Mouse (Mus musculus) midbrain, postnatal 0 days (tissue): Measurements from ENCODE around the gene Inka1. TPM values are rescaled to one million over a fixed set of nuclear protein-coding genes. Genes with fewer than 3 reads are reported as not detected.

Source experiments
- ATAC-seq: fragments of 200-750 bp; cut with Nextera tagmentation; 2 replicates; pipeline ENCODE4 v1.8.0; 2017; ENCODE audit warnings: moderate number of reproducible peaks, mild to moderate bottlenecking, moderate TSS enrichment, moderate library complexity; ENCODE audit not compliant: low FRiP score
- DNase-seq: peaks from one replicate; pipeline ENCODE4 v3.0.0-alpha.2; 2015; ENCODE audit warnings: low spot score
- H3K27ac ChIP-seq: fragments of 300-500 bp; sonication (generic); 2 replicates; pipeline ENCODE4 v1.5.1; 2014; ENCODE audit warnings: low read depth, mild to moderate bottlenecking, low read length, mixed read lengths
- H3K27me3 ChIP-seq: fragments of 300-500 bp; sonication (generic); 2 replicates; pipeline ENCODE4 v1.6.1; 2014; ENCODE audit warnings: low read length, control low read depth, mixed read lengths; ENCODE audit not compliant: insufficient read depth
- H3K36me3 ChIP-seq: fragments of 300-500 bp; sonication (generic); 2 replicates; pipeline ENCODE4 v1.6.1; 2014; ENCODE audit warnings: low read length, control low read depth, mixed read lengths; ENCODE audit not compliant: insufficient read depth
- H3K4me1 ChIP-seq: fragments of 300-500 bp; sonication (generic); 2 replicates; pipeline ENCODE4 v1.6.1; 2014; ENCODE audit warnings: mild to moderate bottlenecking, control low read depth, antibody characterized with exemption, low read length, mixed read lengths; ENCODE audit not compliant: insufficient read depth
- H3K4me2 ChIP-seq: fragments of 300-500 bp; sonication (generic); 2 replicates; pipeline ENCODE4 v1.6.1; 2014; ENCODE audit warnings: low read depth, mild to moderate bottlenecking, low read length, mixed read lengths; ENCODE audit not compliant: poor library complexity, severe bottlenecking
- H3K4me3 ChIP-seq: fragments of 300-500 bp; sonication (generic); 2 replicates; pipeline ENCODE4 v1.5.1; 2014; ENCODE audit warnings: low read depth, mild to moderate bottlenecking, low read length, moderate library complexity
- H3K9ac ChIP-seq: fragments of 300-500 bp; sonication (generic); replicated peaks from 2 replicates; pipeline ENCODE4 v1.6.1; 2014; ENCODE audit warnings: mild to moderate bottlenecking, low read length, moderate library complexity, mixed read lengths; ENCODE audit not compliant: poor library complexity, severe bottlenecking
- H3K9me3 ChIP-seq: fragments of 300-500 bp; sonication (generic); 2 replicates; pipeline ENCODE4 v1.6.1; 2016; ENCODE audit warnings: low read length, control low read depth
- CTCF ChIP-seq: IDR thresholded peaks from 2 replicates; pipeline ENCODE4 v1.5.1; 2016; ENCODE audit warnings: antibody characterized with exemption, mild to moderate bottlenecking
- WGBS: fragments of 180-500 bp; shearing (Covaris S2); extraction: QIAGEN DNeasy Blood & Tissue Kit; methylation state at CpG from one replicate; pipeline ENCODE4 v1.1.7; 2014; 5-methylcytosine and 5-hydroxymethylcytosine counted together
- polyA plus RNA-seq: library from polyadenylated mRNA; unstranded; fragments of >200 nt; fragmentation: Nextera tagmentation; extraction: Ambion mirVana; gene quantifications from 2 replicates; pipeline ENCODE4 v1.2.1, GENCODE M21; 2015
- total RNA-seq: library from RNA; depleted of rRNA; stranded (reverse); fragments of >200 nt; gene quantifications from 2 replicates; pipeline ENCODE4 v1.2.3, GENCODE M21; 2014

Inka1 gene
- total and polyA plus RNA-seq, 2 experiments from 2014 or later, result 14.8 to 16.2 TPM

DNA sequence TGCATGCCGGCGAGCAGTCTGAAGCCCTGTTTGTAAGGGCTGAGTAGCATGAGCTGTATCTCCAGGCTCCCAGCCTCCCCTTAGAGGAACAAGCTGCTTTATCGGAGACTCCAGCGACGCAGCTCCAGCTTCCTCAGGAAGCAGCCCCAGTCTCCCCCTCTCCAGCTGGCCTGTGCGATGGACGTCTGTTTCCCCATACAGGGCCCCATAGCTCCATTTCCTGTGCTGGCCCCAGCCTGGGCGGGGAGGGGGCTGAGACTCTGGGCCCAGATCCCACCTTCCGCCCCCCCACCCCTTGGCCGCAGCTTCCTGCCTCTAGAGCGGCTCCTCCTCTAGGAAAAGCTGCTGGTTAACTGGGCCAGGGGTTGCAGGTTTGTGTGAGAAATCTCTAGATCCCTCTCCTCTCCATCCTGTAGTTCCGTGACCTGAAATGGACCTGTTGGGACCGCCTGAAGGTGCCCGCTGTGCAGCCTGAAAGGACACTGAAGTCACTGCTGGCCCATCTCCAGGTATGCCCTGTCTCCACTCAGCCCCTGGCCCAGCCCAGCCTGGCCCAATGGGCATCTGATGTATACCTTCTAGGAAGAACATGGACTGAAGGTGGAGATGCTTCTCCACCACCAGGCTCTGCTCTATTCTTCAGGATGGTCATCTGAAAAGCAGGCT, 2.9 kb downstream of the Inka1 start, which contains the start of gene Gm20661:
Gene Gm20661 (plus strand): TSS at position 378 of the 666 bp plus-strand sequence.
- H3K4me3 ChIP-seq, result no peak within 1 kb of the TSS
- H3K9me3 ChIP-seq, result no peaks in the 10 kb centered on the region
- H3K27me3 ChIP-seq, result 0 out of 2 replicates have a peak, but pooled peaks cover 4% of the 10 kb centered on the region
- H3K4me2 ChIP-seq, result peak within 1 kb of the TSS; percentile 18; the same call in 1 of the 2 replicates
- ATAC-seq (no peak), DNase-seq (peak; percentile 47)
- 44% methylated on average over 14 of the region's 14 CpGs for WGBS
- no peak for TF ChIP-seq CTCF
- peak within 1 kb of the TSS; percentile 34 for H3K27ac ChIP-seq
- peaks cover 6% of the 10 kb centered on the region for H3K4me1 ChIP-seq
- H3K36me3 ChIP-seq, result 0 out of 2 replicates have a peak, but pooled peaks cover 3% of the 10 kb centered on the region
- H3K9ac ChIP-seq, result no peak within 1 kb of the TSS

DNA sequence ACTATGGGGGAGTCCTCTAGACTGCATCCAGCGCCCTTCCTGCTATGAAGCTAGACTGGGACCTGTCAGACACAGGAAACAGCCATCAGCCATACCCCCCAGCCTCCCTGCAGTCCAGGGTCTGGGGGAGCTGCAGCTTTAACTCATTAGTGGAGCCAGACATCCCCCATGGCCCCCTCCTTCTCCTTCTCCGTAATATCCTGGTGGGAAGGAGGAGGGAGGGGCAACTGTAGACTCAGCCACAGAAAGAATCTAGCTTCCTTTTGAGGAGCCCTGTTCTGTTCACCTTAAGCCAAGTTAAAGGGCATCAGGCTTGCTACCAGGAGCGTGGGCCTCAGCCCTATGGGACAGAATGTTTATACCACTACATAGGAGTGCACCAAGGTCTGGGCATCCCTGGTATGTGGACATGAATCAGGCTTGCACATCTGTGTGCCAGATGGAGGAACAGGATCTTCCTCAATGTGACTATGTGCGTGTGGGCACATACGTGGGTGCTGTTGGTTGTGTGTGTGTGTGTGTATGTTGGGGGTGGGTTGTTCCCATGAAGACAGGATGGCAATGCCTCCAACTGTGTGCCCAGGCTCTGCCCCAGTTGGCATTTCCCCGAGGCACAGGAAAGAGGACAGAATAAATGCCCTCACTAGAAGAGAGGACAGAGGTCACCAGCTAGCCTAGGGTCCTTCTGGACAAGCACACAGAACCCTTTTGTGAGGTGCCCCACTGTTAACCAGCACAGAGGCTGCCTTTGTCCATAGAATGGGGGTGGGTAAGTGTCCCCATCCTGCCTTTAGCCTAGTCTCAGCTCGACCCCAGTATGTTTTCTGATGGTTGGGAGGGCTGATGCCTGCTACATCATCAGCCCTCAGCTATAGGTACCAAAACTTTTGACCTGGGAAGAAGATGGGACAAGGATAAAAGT, 3.7 kb downstream of the Inka1 start:
- H3K9ac ChIP-seq, result no peak overlapping the region
- ATAC-seq (no peak), DNase-seq (no peak)
- peak overlapping the region; percentile 34 for H3K27ac ChIP-seq
- no peaks in the 10 kb centered on the region for H3K9me3 ChIP-seq
- H3K4me1 ChIP-seq, result peaks cover 6% of the 10 kb centered on the region
- WGBS, result 59% methylated on average over 7 of the region's 7 CpGs
- H3K4me3 ChIP-seq, result no peak overlapping the region
- H3K27me3 ChIP-seq, result 0 out of 2 replicates have a peak, but pooled peaks cover 4% of the 10 kb centered on the region
- TF ChIP-seq CTCF, result no peak
- H3K4me2 ChIP-seq, result no peak overlapping the region
- 0 out of 2 replicates have a peak, but pooled peaks cover 3% of the 10 kb centered on the region for H3K36me3 ChIP-seq

DNA sequence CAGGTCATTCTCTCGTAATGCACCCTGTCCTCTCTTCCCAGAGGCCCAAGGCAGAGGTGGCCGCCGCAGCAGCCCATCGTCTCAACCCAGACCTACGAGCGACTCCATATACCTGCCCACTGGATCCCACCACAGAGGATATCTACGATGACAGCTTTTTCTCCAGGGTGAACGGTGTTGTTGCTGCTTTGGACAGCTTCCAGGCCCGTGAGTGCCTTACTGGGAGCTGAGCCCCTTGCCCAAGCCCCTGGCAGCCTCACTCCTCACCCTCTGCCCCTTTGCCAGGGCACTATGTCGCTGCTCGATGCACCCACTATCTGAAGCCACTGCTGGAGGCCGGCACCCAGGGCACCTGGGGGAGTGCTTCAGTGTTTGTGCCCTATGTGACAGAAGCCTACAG, 6.9 kb downstream of the Inka1 start:
- no peak overlapping the region for H3K4me3 ChIP-seq
- no peak for TF ChIP-seq CTCF
- ATAC-seq, result no peak
- no peaks in the 10 kb centered on the region for H3K4me1 ChIP-seq
- no peak for DNase-seq
- H3K27ac ChIP-seq, result no peak overlapping the region
- no peak overlapping the region for H3K9ac ChIP-seq
- H3K36me3 ChIP-seq, result 0 out of 2 replicates have a peak, but pooled peaks cover 3% of the 10 kb centered on the region
- H3K27me3 ChIP-seq, result no peaks in the 10 kb centered on the region
- 86% methylated on average over 12 of the region's 12 CpGs for WGBS
- H3K4me2 ChIP-seq, result no peak overlapping the region
- no peaks in the 10 kb centered on the region for H3K9me3 ChIP-seq

DNA sequence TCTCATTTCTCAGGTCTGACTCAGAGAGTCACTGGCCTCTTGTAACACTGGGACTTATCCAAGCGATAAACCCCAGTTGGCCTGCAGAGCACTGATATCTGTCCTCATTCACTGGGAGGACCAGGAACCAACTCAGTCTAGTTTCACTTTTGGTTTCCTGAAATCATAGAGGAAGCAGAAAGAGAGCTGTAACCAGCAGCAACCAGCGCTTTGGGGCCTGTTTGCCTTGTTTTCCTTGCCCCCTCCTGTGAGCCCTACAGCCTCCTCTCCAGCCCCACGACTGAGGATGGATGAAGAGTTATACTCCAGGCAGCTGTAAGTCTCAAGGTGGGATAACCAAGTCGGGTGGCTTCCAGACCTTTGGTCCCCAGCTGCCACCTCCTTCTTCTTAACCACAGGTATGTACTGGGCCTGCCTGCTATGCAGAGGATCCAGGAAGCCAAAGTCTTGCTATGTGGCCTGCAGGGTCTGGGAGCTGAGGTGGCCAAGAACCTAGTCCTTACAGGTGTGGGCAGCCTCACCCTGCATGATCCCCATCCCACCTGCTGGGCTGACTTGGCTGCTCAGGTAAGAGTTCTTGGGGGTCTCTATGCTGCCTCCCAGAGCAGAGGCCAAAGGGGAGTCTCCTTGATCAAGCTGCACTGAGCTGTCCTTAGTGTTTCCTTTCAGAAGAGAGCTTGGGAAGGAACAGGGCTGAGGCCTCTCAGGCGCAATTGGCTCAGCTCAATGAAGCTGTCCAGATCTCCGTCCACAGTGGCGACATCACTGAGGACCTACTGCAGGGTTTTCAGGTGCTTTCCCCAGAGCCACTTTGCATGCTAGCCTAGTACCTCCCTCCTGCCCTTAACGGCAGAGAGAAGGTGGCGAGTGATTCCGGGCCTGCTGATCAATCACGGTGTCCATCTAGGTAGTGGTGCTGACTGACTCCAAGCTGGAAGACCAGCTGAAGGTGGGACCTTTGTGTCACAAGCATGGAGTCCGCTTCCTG, 10.0 kb downstream of the Inka1 start, which contains the start of gene Uba7:
Gene Uba7 (plus strand): TSS at position 107 of the 988 bp plus-strand sequence.
- H3K4me1 ChIP-seq, result no peaks in the 10 kb centered on the region
- no peak for TF ChIP-seq CTCF
- DNase-seq (no peak), ATAC-seq (no peak)
- WGBS, result 76% methylated on average over 12 of the region's 12 CpGs
- H3K4me3 ChIP-seq, result no peak within 1 kb of the TSS
- H3K36me3 ChIP-seq, result peaks cover 6% of the 10 kb centered on the region; the same call in 1 of the 2 replicates
- no peak within 1 kb of the TSS for H3K4me2 ChIP-seq
- 0 out of 2 replicates have a peak within 1 kb of the TSS, but pooled peaks have one; percentile 4 for H3K9ac ChIP-seq
- H3K9me3 ChIP-seq, result no peaks in the 10 kb centered on the region
- no peaks in the 10 kb centered on the region for H3K27me3 ChIP-seq
- H3K27ac ChIP-seq, result no peak within 1 kb of the TSS

DNA sequence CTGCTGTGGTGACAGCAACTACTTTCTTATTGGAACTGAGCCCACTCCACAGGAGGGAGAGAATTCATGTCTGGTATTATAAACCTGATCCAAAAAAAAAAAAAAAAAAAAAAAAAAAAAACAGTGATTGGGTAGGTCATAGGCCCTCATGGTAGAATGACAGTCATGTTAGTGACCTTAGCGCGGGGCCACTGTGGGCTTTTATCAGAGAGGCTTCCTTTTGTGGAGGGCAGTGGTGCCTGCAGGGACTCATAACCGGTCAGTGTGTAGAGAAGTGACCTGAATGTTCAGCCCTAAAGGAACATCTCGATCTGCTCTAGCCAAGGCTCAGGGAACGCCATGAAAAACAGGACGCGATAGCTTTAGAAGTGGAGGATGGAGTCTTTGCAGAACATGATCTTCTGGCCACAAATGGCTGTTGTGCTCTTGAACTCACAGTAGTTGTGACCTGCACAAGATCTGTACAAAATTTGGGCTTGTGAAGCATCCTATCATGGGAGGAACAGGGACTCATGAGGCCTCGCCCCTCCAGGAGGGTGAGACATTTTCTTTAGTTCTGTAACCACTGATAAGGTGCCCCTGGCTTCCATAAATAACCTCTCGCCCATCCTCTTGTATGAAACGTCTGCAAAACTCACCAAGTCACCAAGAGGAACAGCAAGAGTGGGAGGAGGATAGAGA, 11.0 kb downstream of the Inka1 start:
- Histone ChIP-seq H3K27me3 (no peaks in the 10 kb centered on the region), H3K4me1 (no peaks in the 10 kb centered on the region), H3K27ac (no peak overlapping the region), H3K36me3 (peaks cover 6% of the 10 kb centered on the region; the same call in 1 of the 2 replicates), H3K9ac (no peak overlapping the region), H3K4me3 (no peak overlapping the region), H3K4me2 (no peak overlapping the region), H3K9me3 (no peaks in the 10 kb centered on the region)
- WGBS, result 85% methylated on average over 10 of the region's 10 CpGs
- ATAC-seq (no peak), DNase-seq (no peak)
- TF ChIP-seq CTCF, result no peak
